Mouse (Mus musculus) bone marrow, adult 2 months (tissue): ENCODE results near the gene Ccdc116.
A peak's percentile ranks its signal among the peaks of the same experiment; 100 is the strongest.

Source experiments
- CTCF ChIP-seq: fragments of 200-500 bp; IDR thresholded peaks from 2 replicates; pipeline ENCODE4 v1.5.1; 2011; ENCODE audit warnings: low read length, control low read depth; ENCODE audit not compliant: control insufficient read depth, insufficient read depth
- POLR2A ChIP-seq: fragments of 200-500 bp; IDR thresholded peaks from 2 replicates; pipeline ENCODE4 v1.6.1; 2011; ENCODE audit warnings: low read depth, mild to moderate bottlenecking, control low read depth, low read length, borderline replicate concordance; ENCODE audit not compliant: control insufficient read depth

- TF ChIP-seq CTCF (peak; percentile 30; the same call in 1 of the 2 replicates), POLR2A (peak; percentile 46; the same call in 1 of the 2 replicates)
Measured at GRCm38 (mm10) chr16:17146772-17147235, at the start of gene Ccdc116.
